Mouse (Mus musculus) gastrocnemius, postnatal 36 days (tissue): Measurements from ENCODE around the gene Rab21. TPM values are rescaled to one million over a fixed set of nuclear protein-coding genes. Genes with fewer than 3 reads are reported as not detected.

Source experiments
- DNase-seq, 2 experiments: peaks; one replicate each; pipeline ENCODE4 v3.0.0; 2022
- intact Hi-C: fragments of 180-260 bp; cut with DNase I; formaldehyde crosslinking; loops from one replicate; pipeline ENCODE4 v1.15.1; 2025
- total RNA-seq, 2 experiments: library from RNA; stranded (reverse); gene quantifications; 2 replicates each; pipeline ENCODE4 v1.2.3; 2021

Gene Rab21
- total RNA-seq, 2 experiments from 2014 or later = 42.9 to 45.1 TPM

GRCm38 (mm10) chr10:115294715-115295114, 20.7 kb downstream of the Rab21 start:
- intact Hi-C loops = no loop called here
- no peak for DNase-seq

GRCm38 (mm10) chr10:115293946-115294345, 21.4 kb downstream of the Rab21 start:
- intact Hi-C loops = no loop called here
- no peak for DNase-seq

- DNase-seq = no peak
Observed at GRCm38 (mm10) chr10:115290671-115291070, 24.7 kb downstream of the Rab21 start.

GRCm38 (mm10) chr10:115288856-115289255, 26.5 kb downstream of the Rab21 start:
- intact Hi-C loops = no loop called here

More at GRCm38 (mm10) chr10:115290671-115291070, 24.7 kb downstream of the Rab21 start:
- intact Hi-C loops = no loop called here

GRCm38 (mm10) chr10:115284170-115284569, 31.2 kb downstream of the Rab21 start:
- no peak for DNase-seq
- intact Hi-C loops = no loop called here

More at GRCm38 (mm10) chr10:115288856-115289255, 26.5 kb downstream of the Rab21 start:
- no peak for DNase-seq

- no peak for DNase-seq
- intact Hi-C loops = no loop called here
Observed at GRCm38 (mm10) chr10:115281381-115281780, 34.0 kb downstream of the Rab21 start.

- DNase-seq = no peak
Observed at GRCm38 (mm10) chr10:115271649-115272048, 43.7 kb downstream of the Rab21 start.

GRCm38 (mm10) chr10:115270612-115271390, 44.6 kb downstream of the Rab21 start:
- intact Hi-C loops = no loop called here
- DNase-seq = no peak

More at GRCm38 (mm10) chr10:115271649-115272048, 43.7 kb downstream of the Rab21 start:
- intact Hi-C loops = no loop called here

GRCm38 (mm10) chr10:115262926-115263562, 52.4 kb downstream of the Rab21 start:
- DNase-seq = no peak
- intact Hi-C loops = no loop called here

GRCm38 (mm10) chr10:115262261-115262660, 53.1 kb downstream of the Rab21 start:
- intact Hi-C loops = no loop called here
- no peak for DNase-seq

GRCm38 (mm10) chr10:115261428-115261827, 54.0 kb downstream of the Rab21 start:
- no peak for DNase-seq
- intact Hi-C loops = no loop called here

- DNase-seq = no peak
- intact Hi-C loops = loop anchor here (10.0 kb wide), 1 partner anchor 129 kb away; the partner anchor contains the start of genes Thap2 and Zfc3h1
Observed at GRCm38 (mm10) chr10:115256162-115256561, 59.2 kb downstream of the Rab21 start.

GRCm38 (mm10) chr10:115253521-115253920, 61.9 kb downstream of the Rab21 start:
- intact Hi-C loops = loop anchor here (10.0 kb wide), 1 partner anchor 131 kb away; the partner anchor contains the start of genes Thap2 and Zfc3h1

GRCm38 (mm10) chr10:115252321-115252757, 63.1 kb downstream of the Rab21 start:
- no peak for DNase-seq
- intact Hi-C loops = loop anchor here (10.0 kb wide), 1 partner anchor 132 kb away; the partner anchor contains the start of genes Thap2 and Zfc3h1

More at GRCm38 (mm10) chr10:115253521-115253920, 61.9 kb downstream of the Rab21 start:
- DNase-seq = no peak

GRCm38 (mm10) chr10:115251088-115251934, 64.1 kb downstream of the Rab21 start, which contains the start of gene Tbc1d15:
Gene Tbc1d15, minus strand, starts transcription at chr10:115251467.
- intact Hi-C loops = loop anchor here (10.0 kb wide), 1 partner anchor 133 kb away; the partner anchor contains the start of genes Thap2 and Zfc3h1
- DNase-seq = peak; percentile 97

- intact Hi-C loops = loop anchor here (10.0 kb wide), 1 partner anchor 134 kb away; the partner anchor contains the start of genes Thap2 and Zfc3h1
- DNase-seq = no peak
Observed at GRCm38 (mm10) chr10:115250235-115251087, 64.9 kb downstream of the Rab21 start.

- no peak for DNase-seq
- intact Hi-C loops = no loop called here
Observed at GRCm38 (mm10) chr10:115248041-115248440, 67.4 kb downstream of the Rab21 start.

- intact Hi-C loops = no loop called here
- no peak for DNase-seq
Observed at GRCm38 (mm10) chr10:115245488-115245887, 69.9 kb downstream of the Rab21 start.

- intact Hi-C loops = no loop called here
- DNase-seq = no peak
Observed at GRCm38 (mm10) chr10:115241082-115241595, 74.3 kb downstream of the Rab21 start.
